Mouse (Mus musculus): ENCODE measurements around the gene Ube2l6.

GRCm38 (mm10) chr2:84851130-84852040 is 52.8 kb downstream of the Ube2l6 start:
- TF ChIP-seq CTCF (IDR thresholded peaks at IDR 0.05; ENCODE audit: low read depth) (no peak), EP300 (IDR thresholded peaks at IDR 0.05; ENCODE audit: low read depth) (no peak)
